Comparison of ENCODE assay signal across 13 mouse cellular contexts in genomic region chr8:71470913-71471255, GRCm38 (mm10). TPM values are rescaled to one million over a fixed set of nuclear protein-coding genes. Genes with fewer than 3 reads are reported as not detected.
DNase-seq lines count a peak whose midpoint lies in the region; ATAC-seq and TF ChIP-seq lines count a peak whose summit lies in the region.
"Had no signal": no experiment of that assay in that cellular context is flagged by ENCODE, and none has a peak within 500 bp of the region (broad histone marks: within the 10 kb centered on the region; RNA-seq: fewer than 3 reads in every experiment).

No protein-coding gene starts in this region.

- no peak for TF ChIP-seq POLR2A in testis, adult 2 months (IDR thresholded peaks at IDR 0.05; ENCODE audit: control insufficient read depth, low read depth, low read length)

- no peak overlapping the region for H3K9ac ChIP-seq in forebrain, embryonic 15.5 days (replicated peaks)
- H3K9ac ChIP-seq in forebrain, embryonic 12.5 days = no peak overlapping the region; the same call in 1 of the 2 replicates
- H3K9ac ChIP-seq in liver, embryonic 12.5 days = peak overlapping the region; percentile 92; the same call in 1 of the 2 replicates

- H3K4me2 ChIP-seq in forebrain, embryonic 15.5 days (replicated peaks) = no peak overlapping the region
- no peak overlapping the region for H3K4me2 ChIP-seq in forebrain, embryonic 12.5 days
- H3K4me2 ChIP-seq in liver, embryonic 12.5 days = peak overlapping the region; percentile 95

- 81% methylated on average over 5 of the region's 5 CpGs for WGBS in forebrain, embryonic 15.5 days
- WGBS in forebrain, embryonic 12.5 days = 90% methylated on average over 5 of the region's 5 CpGs
- WGBS in liver, embryonic 12.5 days (ENCODE audit: insufficient replicate concordance) = 76% methylated on average over 5 of the region's 5 CpGs

- peaks cover 36% of the 10 kb centered on the region for H3K36me3 ChIP-seq in forebrain, embryonic 15.5 days
- H3K36me3 ChIP-seq in forebrain, embryonic 12.5 days (replicated peaks) = peaks cover 51% of the 10 kb centered on the region
- H3K36me3 ChIP-seq in liver, embryonic 12.5 days = peaks cover 70% of the 10 kb centered on the region
- H3K36me3 ChIP-seq in testis, adult 2 months (ENCODE audit: control insufficient read depth, insufficient read depth, low read length) = no peaks in the 10 kb centered on the region

- H3K4me3 ChIP-seq in forebrain, embryonic 15.5 days = 0 out of 2 replicates have a peak overlapping the region, but pooled peaks have one; percentile 76
- no peak overlapping the region for H3K4me3 ChIP-seq in forebrain, embryonic 12.5 days (replicated peaks)
- H3K4me3 ChIP-seq in liver, embryonic 12.5 days = no peak overlapping the region
- H3K4me3 ChIP-seq in testis, adult 2 months (ENCODE audit: control insufficient read depth, low read depth, low read length) = peak overlapping the region; percentile 88

- H3K27ac ChIP-seq in forebrain, embryonic 15.5 days (replicated peaks) = no peak overlapping the region
- H3K27ac ChIP-seq in forebrain, embryonic 12.5 days = no peak overlapping the region
- no peak overlapping the region for H3K27ac ChIP-seq in liver, embryonic 12.5 days
- H3K27ac ChIP-seq in testis, adult 2 months (ENCODE audit: control insufficient read depth, insufficient read depth, low read depth, low read length) = no peak overlapping the region; the same call in 1 of the 2 replicates
- H3K27ac ChIP-seq: liver, embryonic 14.5 days had no signal

- H3K27me3 ChIP-seq in forebrain, embryonic 15.5 days = no peaks in the 10 kb centered on the region
- H3K27me3 ChIP-seq in forebrain, embryonic 12.5 days = no peaks in the 10 kb centered on the region
- no peaks in the 10 kb centered on the region for H3K27me3 ChIP-seq in liver, embryonic 12.5 days (replicated peaks)
- H3K27me3 ChIP-seq in testis, adult 2 months (ENCODE audit: control insufficient read depth, insufficient read depth, low read length) = no peaks in the 10 kb centered on the region
- H3K27me3 ChIP-seq: Patski had no signal

- TF ChIP-seq CTCF in testis, adult 2 months (IDR thresholded peaks at IDR 0.05; ENCODE audit: control insufficient read depth, insufficient read depth, insufficient replicate concordance, low read depth, low read length) = no peak

- H3K4me1 ChIP-seq in forebrain, embryonic 15.5 days = peaks cover 27% of the 10 kb centered on the region
- peaks cover 23% of the 10 kb centered on the region for H3K4me1 ChIP-seq in forebrain, embryonic 12.5 days
- peaks cover 41% of the 10 kb centered on the region for H3K4me1 ChIP-seq in liver, embryonic 12.5 days
- peaks cover 9% of the 10 kb centered on the region for H3K4me1 ChIP-seq in testis, adult 2 months (ENCODE audit: control insufficient read depth, insufficient read depth, low read length)

- no peak for DNase-seq in liver
- no peak for DNase-seq in testis, postnatal 10 days (ENCODE audit: low spot score)
- DNase-seq in ovary, postnatal 14 days (ENCODE audit: low spot score) = no peak
- DNase-seq: kidney, postnatal 10 days; layer of hippocampus, postnatal 36 days; thymus, postnatal 4 days had no signal

- ATAC-seq in forebrain, embryonic 15.5 days (replicated peaks) = no peak
- ATAC-seq in forebrain, embryonic 12.5 days (ENCODE audit: low FRiP score) = no peak
- no peak for ATAC-seq in liver, embryonic 12.5 days
- ATAC-seq: CD4-positive, CD25-positive, alpha-beta regulatory T cell, adult 4 months; Patski had no signal

- no peaks in the 10 kb centered on the region for H3K9me3 ChIP-seq in forebrain, embryonic 15.5 days
- no peaks in the 10 kb centered on the region for H3K9me3 ChIP-seq in forebrain, embryonic 12.5 days
- no peaks in the 10 kb centered on the region for H3K9me3 ChIP-seq in liver, embryonic 12.5 days (replicated peaks)

RNA-seq across cellular contexts. Expression of gene Dda1, which starts 1.9 kb away (rescaled TPM):
- polyA plus RNA-seq in forebrain, embryonic 15.5 days (2015; fragmentation: Nextera tagmentation; extraction: Ambion mirVana) = 222 and 240 TPM in 2 replicates
- polyA plus RNA-seq in forebrain, embryonic 12.5 days (2016; fragmentation: Nextera tagmentation; extraction: Ambion mirVana) = 146 and 155 TPM in 2 replicates
- polyA plus RNA-seq in liver, embryonic 12.5 days (2016; fragmentation: Nextera tagmentation; extraction: Ambion mirVana) = 60.6 and 63.1 TPM in 2 replicates
- polyA plus RNA-seq in testis, adult 2 months (2012; rRNA removed) = 136 and 152 TPM in 2 replicates

RNA-seq across cellular contexts. Expression of gene Mrpl34, which starts 6.1 kb away (rescaled TPM):
- 189 and 199 TPM in 2 replicates for polyA plus RNA-seq in forebrain, embryonic 15.5 days (2015; fragmentation: Nextera tagmentation; extraction: Ambion mirVana)
- polyA plus RNA-seq in forebrain, embryonic 12.5 days (2016; fragmentation: Nextera tagmentation; extraction: Ambion mirVana) = 207 and 219 TPM in 2 replicates
- polyA plus RNA-seq in liver, embryonic 12.5 days (2016; fragmentation: Nextera tagmentation; extraction: Ambion mirVana) = 168 and 173 TPM in 2 replicates
- 14.2 and 19.5 TPM in 2 replicates for polyA plus RNA-seq in testis, adult 2 months (2012; rRNA removed)

RNA-seq across cellular contexts. Expression of gene Abhd8, which starts 7.4 kb away (rescaled TPM):
- 139 and 140 TPM in 2 replicates for polyA plus RNA-seq in forebrain, embryonic 15.5 days (2015; fragmentation: Nextera tagmentation; extraction: Ambion mirVana)
- 99.3 and 99.8 TPM in 2 replicates for polyA plus RNA-seq in forebrain, embryonic 12.5 days (2016; fragmentation: Nextera tagmentation; extraction: Ambion mirVana)
- 16.0 and 17.4 TPM in 2 replicates for polyA plus RNA-seq in liver, embryonic 12.5 days (2016; fragmentation: Nextera tagmentation; extraction: Ambion mirVana)
- 231 and 283 TPM in 2 replicates for polyA plus RNA-seq in testis, adult 2 months (2012; rRNA removed)

RNA-seq across cellular contexts. Expression of gene Ano8, which starts 14.9 kb away (rescaled TPM):
- 9.4 and 9.8 TPM in 2 replicates for polyA plus RNA-seq in forebrain, embryonic 15.5 days (2015; fragmentation: Nextera tagmentation; extraction: Ambion mirVana)
- 11.1 and 13.4 TPM in 2 replicates for polyA plus RNA-seq in forebrain, embryonic 12.5 days (2016; fragmentation: Nextera tagmentation; extraction: Ambion mirVana)
- 1.2 TPM in 2 replicates for polyA plus RNA-seq in liver, embryonic 12.5 days (2016; fragmentation: Nextera tagmentation; extraction: Ambion mirVana)
- 0.99 and 1.2 TPM in 2 replicates for polyA plus RNA-seq in testis, adult 2 months (2012; rRNA removed)

RNA-seq across cellular contexts. Expression of gene Gtpbp3, which starts 17.0 kb away (rescaled TPM):
- 12.2 and 13.7 TPM in 2 replicates for polyA plus RNA-seq in forebrain, embryonic 15.5 days (2015; fragmentation: Nextera tagmentation; extraction: Ambion mirVana)
- 12.6 and 15.1 TPM in 2 replicates for polyA plus RNA-seq in forebrain, embryonic 12.5 days (2016; fragmentation: Nextera tagmentation; extraction: Ambion mirVana)
- polyA plus RNA-seq in liver, embryonic 12.5 days (2016; fragmentation: Nextera tagmentation; extraction: Ambion mirVana) = 9.3 and 9.6 TPM in 2 replicates
- polyA plus RNA-seq in testis, adult 2 months (2012; rRNA removed) = 6.1 and 6.3 TPM in 2 replicates

Comparison
In these comparisons a context has a peak if more than half of its experiments do, and no peak if none do; other contexts are left out.
1. H3K4me3 ChIP-seq: peak in forebrain, embryonic 15.5 days (single experiment) and testis, adult 2 months (single experiment); none in forebrain, embryonic 12.5 days (single experiment) and liver, embryonic 12.5 days (single experiment).